Mouse (Mus musculus) CH12F3 (cell line): ENCODE measurements around the gene Crat.

Experiments
- in situ Hi-C: fragments of 300-500 bp; cut with MboI; formaldehyde crosslinking; loops from 2 replicates; pipeline ENCODE4 v1.14.3; 2020; ENCODE audit warnings: low sequenced_read_pairs

Crat gene

DNA sequence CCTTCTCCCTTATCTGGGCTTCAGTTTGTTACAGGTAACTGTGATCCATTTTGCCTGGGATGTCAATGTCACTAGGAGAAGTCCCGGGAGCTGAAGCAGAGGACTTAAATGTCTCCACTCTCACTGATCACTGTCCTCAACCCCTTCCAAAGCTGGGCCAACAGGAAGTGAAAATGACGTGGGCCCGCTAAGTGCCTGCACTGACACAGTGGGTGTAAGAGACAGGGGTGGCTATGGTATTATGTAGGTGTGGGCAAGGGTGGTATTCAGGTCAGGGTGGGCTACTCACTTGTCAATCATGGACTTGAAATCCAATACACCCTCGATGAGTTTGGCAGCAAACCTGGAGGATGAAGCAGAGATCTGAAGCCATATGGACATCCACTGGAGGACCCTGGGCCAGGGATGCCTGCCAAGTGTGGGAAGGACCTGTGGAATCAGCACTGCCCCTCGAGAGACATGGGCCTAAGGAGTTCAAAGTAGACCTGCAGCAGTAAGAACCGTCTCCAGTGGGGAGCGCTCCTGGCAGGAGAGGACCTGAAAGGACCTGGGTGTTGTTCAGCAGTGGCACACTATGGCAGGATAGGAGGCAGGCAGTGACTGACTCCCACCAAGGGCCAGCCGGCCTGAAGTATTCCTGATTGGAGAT lies 7.0 kb downstream of the Crat start:
- in situ Hi-C loops = no loop called here

DNA sequence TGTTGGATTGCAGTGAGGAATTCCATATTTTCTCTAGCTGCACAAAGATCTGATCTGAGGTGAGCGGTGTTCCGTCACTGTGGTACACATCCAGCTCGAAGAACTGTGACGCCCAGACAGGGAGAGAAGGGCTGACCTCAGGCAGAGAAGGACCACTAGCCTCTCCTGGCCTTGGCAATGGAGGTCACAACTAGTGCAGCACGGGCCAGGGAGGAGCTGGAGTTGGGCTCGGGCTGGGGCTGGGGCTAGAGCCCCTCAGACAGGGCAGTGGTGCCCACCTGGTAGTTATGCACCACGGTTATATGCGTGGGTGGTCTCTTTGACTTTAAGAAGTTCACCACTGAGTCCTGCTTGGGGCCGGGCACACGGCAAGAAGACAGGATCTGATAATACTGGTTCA lies 7.8 kb downstream of the Crat start:
- in situ Hi-C loops = no loop called here

DNA sequence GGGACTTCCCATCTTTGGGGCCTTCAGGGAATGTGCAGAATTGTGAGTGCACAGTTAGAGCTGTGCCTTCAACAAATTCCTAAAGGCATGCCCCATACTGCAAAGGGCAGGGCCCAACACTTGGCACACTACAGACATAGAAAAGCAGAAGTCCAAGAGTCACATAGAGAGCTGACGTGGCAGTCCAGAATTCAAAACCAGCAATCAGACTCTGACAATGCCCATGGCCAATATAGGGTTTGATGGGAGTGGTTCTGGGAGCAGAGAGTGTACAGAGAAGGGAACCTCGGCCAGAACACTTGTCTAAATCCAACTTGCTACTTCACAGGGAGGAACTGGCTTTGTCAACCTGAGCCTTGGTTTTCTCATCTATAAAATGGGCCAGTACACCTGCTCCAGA lies 8.4 kb downstream of the Crat start:
- in situ Hi-C loops = no loop called here

DNA sequence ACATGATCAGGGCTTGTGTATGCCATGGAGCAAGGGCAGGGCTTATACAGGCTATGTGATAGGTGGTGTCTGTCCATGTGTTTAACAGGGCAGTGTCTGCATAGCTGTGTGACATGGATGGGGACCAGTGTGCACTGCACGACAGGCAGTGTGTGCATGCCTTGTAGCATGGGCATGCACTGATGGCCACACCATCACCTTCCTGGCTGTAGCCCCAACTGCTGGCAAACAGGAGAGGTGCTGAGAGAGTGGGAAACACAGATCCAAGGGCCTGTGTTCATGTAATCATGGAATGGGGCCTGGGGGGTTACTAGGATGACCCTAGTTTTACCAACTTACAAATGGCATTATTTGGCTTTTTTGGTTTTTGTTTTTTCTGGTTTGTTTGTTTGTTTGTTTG lies 11.7 kb downstream of the Crat start:
- in situ Hi-C loops = no loop called here

DNA sequence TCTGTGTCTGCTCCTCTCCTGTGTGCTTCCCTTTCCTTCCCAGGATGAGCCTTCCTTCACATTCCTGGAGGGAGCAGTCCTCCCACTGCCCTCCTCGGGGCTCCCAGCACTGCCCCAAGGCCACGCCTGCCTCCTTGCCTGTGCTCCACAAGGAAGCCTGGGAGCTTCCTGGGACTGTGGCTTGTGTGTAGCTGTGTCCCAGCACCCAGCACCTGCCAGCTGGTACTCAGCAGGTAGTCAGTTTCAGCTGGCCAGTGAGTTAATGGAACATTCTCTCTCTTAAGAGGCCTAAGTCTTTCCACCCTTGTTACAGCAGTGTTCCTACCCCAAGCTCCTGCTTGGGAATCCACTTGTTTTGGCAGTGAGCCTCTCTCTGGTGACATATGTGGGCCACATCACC lies 12.8 kb downstream of the Crat start:
- in situ Hi-C loops = no loop called here

DNA sequence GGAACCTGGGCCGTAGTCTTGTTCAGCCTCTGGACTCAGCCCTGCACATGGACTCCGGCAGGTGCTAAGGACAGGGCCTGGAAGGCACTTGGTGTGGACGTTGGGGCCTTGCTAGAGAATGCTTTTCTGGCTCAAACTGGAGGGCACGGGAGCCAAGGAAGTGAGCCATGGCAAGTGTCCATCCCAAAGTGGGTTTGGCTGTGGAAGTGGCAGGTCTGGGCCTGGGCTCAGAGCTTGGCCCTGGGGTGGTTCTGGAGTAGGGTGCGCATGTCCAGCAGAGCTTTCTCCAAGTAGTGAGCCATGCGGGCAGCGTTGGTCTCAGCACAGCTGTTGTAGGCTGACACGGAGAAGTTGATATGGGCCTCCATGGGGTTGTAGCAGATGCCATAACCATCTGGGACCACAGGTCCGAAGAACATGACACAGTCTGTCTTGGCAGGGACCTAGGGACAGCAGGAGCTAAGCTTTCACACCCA lies 13.2 kb downstream of the Crat start:
- in situ Hi-C loops = no loop called here

DNA sequence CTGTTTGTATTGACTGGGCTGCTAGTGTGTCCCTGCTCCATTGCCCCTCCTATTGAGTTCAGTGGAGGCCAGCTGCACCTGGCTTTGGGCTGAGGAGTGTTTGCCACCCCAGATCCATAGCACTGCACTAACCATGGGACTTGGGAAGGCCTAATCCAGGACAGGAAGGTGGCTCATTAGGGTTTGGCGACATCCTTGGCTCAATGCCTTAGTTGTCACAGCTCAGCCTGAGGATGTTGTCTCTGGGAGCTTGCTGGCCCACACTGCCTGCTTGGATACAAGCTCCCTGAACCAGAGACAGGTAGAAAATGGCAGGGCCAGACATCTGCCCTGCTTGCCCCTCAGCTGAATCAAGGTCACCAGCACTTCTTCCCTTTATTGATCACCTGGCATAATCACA lies 14.0 kb downstream of the Crat start:
- in situ Hi-C loops = no loop called here

DNA sequence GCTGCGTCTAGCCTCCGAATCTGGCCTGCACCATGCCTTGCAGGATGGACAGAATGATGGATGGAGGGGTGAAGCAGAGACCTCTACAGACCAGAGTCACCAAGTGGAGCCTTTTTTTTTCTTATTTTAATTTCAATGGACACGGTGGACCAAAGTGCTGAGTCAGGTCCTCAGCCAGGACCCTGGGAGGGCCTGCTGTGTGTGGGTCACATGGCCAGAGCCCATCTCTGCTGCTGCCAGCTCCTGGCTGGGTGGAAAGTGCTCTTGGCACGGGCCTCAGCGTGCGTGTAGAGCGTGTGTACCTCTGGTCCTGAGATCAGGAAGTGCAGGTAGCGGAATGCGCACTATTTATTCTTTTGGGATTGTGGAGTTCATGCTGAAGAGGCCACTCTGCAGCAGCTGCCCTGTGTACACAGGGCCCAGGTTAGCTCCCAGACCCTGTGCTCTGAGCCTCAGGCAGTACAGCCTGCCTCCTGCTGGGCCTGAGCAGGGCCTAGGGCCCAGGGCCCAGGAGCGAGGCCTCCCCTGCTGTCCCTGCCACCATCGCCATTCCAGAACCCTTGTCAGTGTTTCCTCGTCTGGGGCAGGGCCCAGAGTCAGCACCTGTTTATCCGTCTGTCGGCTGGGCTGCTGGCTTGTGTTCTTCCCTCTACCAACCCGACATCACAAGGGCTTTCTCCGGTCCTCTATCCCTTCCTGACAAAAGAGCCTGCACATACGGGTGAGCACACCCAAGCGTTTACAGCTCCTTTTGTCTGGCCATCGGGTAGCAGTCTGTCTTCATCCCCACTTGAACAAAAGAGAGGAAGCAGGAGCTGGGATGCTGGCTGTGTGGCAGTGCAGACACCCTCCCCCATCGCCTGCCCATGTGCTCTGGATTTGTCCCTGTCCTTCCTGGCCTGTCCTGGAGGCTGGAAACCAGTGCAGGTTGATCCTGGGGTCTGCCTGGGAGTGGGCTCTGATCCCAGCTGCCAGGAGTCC lies 16.1 kb downstream of the Crat start:
- in situ Hi-C loops = no loop called here

DNA sequence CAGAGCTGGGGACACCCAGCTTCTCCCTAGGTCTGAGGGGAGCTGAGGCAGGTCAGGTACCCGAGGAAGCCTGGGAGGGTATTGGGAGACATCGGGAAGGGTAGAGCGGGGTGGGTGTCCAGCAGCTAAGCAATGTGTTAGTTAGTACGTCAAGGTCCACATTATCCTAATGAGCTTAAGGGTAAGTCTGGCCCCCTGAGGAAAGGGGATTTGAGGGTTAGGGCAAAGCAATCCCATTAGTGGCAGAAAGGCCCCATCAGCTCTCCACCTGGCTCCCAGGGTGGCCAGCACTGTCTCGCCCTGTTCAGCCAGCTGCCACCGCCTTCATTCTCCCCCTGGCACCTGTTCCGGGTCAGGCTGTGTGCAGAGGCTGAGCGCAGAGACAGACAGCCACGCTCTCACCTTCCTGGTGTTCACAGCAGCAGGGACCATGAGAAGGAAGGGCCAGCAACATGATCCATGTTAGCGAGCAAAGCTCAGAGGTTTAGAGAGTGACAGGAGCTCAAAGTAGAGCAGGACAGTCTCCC lies 17.6 kb downstream of the Crat start:
- in situ Hi-C loops = no loop called here

DNA sequence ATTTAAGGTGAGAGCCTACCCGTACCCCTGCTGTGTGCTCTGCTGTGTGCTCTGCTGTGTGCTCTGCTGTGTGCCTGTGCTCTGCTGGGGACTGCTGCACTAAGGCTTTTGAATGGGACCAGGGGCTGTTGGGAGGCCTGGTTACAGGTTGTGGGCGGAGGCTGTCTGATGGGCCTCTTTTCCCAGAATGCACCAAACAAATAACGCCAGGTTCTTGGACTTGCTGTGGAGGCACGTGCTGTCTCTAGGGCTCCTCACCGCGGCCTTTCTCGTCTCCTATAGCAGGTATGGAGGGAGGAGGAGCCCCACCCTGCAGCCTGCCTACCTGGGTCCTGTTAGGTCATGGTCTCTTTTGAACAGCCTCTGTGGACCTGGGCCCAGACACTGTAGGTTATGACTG lies 19.4 kb downstream of the Crat start:
- in situ Hi-C loops = no loop called here

DNA sequence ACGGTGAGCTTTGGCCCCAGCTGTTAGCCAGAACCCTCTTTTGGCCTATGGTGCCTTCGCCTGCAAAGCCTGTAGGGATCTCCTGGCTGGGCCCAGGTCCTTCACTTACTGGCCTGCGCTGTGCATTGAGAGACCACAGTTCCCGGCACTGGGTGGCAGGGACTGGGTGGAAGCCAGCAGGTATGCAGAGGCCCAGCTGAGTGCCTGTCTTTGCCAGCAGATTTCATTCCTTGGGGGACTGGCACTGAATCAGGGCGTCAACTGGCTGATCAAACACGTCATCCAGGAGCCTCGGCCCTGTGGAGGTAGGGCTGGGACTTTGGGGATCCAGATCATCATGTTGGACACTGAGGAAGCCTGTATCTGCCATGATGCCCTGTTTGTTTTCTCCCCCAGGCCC lies 19.9 kb downstream of the Crat start:
- in situ Hi-C loops = no loop called here

DNA sequence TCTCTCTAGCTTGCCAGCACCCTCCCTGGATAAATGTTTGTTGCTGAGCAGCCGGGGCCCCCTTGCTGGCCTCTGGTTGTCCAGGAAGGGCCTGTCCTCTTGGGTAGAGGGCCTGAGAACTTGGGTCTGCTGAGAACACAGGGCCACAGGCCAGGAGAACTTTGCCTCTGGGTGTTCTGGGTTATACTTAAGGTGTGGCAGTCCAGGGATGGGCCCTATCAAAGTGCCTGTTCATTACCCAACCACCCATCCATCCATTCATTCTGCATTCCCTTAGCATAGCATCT lies 22.3 kb downstream of the Crat start:
- in situ Hi-C loops = no loop called here

DNA sequence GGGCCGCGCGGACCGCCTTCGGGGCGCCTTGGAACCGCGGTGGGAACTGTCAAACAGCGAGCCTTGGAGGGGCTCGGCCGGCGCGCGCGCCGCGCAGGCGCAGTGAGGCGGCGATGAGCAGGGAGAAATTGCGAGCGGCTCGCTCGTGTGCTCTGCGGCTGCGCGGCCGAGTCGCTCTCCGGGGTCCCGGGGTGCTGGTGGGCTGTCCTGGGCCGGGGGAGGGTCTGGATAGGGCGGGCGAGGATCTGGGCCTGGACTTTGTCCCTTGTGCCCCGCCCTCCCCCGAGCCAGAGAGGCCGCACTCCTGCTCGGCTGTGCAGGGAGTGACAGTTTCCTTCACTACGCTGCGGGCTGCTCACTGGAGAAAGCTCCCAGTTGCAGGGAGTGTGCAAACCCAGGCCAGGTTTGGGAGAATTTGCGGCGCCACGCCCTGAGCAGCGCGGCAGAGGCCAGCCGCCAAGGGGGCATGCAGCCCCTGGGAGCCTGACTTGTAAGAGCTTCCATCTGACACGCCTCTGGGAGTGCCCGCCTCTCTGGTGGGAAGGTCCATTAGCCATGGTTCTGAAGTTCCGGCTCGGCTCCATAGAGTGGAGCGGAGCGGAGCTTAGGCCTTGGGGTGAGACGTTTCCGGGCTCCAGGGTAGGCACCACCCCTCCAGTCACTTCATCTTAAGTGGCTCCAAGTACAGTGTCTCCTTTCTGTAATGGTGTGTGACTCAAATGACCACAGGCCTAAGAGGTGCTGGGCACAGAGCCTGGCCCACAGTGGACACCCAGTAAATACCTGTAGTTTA lies 22.8 kb downstream of the Crat start:
- in situ Hi-C loops = no loop called here

DNA sequence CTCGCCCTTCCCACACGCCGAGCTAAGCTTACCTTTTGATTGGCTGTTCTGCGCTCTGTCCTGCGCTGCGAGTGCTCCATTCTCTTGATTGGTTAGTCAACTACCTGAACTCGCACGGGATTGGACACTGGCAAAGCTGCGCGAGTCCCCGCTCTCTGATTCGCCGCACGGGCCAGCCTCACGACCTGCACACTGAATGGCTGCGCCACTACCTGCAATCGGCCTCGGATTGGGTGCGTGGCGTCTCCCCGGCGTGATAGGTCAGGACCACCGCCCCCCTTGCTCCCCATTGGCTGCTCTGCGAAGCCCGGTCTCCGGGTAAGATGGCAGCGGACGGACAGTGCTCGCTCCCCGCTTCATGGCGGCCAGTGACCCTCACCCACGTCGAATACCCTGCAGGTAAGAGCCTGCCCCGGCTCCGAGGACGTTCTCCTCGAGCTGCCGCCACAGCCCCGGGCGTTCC lies 23.5 kb downstream of the Crat start, which contains the start of gene Dolpp1:
TSS of gene Dolpp1 (plus strand) at position 141 of the 463 bp plus-strand sequence.
- in situ Hi-C loops = no loop called here

DNA sequence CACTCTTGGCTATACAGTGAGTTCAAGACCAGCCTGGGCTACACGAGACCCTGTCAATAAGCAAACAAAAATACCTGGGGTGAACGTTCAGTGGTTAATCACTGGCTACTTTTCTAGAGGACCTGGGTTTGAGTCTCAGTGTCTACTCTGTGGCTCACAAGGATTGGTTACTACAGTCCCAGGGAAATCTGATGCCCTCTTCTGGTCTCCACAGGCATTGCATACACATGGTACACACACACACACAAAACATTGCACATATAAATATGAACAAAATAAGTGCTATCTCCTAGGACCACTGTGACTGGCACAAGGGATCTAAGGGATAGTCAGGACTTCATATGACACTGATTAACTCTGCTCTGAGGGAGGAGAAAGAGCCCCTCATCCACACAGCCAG lies 26.6 kb downstream of the Crat start:
- in situ Hi-C loops = no loop called here

DNA sequence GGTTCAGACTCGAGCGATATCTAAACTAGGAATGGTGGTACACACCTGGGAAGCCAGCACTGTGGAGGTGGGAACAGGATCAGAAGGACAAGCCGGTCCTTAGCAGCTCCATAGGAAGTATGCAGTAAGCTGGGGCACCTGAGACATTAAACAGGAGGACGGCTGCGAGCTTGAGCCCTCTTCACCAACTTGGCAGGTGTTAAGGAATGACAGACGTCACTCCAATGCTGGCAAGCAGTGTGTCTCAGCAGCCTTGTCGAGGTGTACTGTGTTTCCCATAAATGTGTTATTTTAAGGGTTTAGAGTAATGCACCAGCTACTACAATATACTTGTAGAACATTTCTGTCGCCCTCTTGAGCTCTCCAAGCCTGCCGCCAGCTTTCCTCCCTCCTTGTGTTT lies 28.7 kb downstream of the Crat start:
- in situ Hi-C loops = no loop called here

DNA sequence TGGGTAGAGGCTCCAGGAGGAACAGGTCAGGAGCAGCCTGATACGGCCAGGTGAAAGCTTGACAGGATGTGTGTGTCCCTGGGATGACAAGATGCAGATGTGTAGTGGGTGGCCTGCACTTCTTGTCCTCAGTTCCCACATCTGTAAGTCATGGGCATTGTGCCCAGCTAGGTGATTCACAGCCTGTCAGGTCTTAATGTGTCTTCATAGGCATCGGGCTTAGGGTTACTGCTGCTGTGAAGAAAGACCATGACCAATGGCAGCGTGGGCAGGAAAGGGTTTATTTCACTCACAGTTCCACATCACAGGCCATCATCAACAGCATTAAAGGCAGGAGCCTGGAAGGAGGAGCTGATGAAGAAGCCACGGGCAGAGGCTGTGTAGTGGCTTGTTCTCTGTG lies 30.0 kb downstream of the Crat start:
- in situ Hi-C loops = no loop called here

DNA sequence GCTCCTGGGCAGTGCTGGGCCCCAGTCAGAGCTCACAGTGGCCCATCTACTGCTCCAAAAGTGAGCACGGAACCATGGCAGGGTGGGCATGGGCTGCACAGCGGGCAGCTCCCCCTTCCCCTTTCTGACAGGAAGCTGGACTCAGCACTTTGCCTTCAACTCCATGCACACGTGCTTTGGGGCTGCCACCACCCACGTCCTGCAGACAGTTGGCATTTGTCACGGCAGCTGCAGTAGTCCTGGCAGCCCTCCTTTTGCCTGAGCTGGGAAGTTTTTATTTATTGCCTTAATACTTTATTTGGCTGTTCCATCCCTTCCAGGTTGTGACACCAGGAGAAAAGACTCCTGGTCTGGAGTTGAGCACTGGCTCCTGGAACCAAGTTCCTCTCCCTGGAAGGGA lies 30.8 kb downstream of the Crat start:
- in situ Hi-C loops = no loop called here

DNA sequence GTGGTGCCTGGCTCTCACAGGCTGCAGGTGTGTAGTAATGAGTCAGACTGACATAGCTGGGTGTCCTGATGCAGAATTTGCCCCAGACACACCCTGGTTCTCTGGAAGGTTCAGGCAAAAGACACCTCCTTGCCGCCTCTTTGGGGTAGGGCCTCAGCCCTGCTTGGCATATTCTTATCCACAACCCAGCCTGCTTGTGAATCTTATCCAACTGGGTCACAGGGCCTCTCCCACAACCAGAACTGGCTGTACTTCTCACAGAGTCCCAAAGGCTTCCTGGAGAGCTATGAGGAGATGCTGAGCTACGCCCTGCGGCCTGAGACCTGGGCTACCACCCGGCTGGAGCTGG lies 34.3 kb downstream of the Crat start:
- in situ Hi-C loops = no loop called here

DNA sequence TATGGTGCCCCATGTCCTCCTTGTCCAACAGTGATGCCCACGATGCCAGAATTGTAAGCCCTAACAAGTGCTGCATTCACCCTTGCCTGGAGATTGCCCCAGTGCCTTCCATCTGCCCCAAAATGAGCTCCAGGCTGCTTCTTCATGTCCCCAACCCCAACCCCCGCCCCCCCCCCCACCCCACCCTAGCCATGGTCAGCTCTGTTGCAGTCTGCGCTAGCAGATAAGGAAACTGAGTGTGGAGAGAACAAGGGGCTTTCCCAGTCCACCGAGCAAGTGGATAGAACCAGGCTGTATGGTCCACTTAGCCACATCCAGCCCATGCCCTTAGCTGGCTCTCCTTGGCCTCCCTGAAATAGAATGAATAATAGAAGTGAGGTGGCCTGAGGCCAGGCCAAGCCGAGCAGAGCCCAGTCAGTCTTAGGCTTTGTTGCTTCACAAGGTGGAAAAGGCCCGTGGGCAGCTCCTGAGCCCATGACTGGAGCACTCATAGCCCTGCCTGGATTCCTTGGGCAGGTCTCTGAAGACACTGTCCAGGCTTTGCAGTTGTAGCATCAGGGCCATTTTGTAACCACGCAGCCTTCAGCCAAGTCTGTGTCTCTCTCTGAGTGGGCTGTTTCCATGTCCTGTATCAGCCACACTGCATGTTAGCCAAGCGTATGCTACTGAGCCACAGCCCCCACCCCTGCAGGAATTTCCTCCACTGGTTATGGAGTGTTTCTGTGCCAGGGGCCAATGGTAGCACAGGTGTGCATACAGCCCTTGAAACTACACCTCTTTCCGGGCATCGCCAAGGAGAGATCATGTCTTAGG lies 34.8 kb downstream of the Crat start:
- in situ Hi-C loops = no loop called here
